Mouse (Mus musculus) T-helper 1 cell (primary cell): ENCODE measurements at regions not wholly inside any gene's neighbourhood (a gene's known extent, or its start where the extent isn't known, plus 50 kb on each side); places are given as distances from the start of the nearest gene placed in this dataset.

Experiments used
- in situ Hi-C: fragments of 300-600 bp; cut with MboI, MseI; formaldehyde crosslinking; loops from one replicate; pipeline ENCODE4 v1.15.1; 2025; ENCODE audit warnings: high pct_unique_total_duplicates

DNA sequence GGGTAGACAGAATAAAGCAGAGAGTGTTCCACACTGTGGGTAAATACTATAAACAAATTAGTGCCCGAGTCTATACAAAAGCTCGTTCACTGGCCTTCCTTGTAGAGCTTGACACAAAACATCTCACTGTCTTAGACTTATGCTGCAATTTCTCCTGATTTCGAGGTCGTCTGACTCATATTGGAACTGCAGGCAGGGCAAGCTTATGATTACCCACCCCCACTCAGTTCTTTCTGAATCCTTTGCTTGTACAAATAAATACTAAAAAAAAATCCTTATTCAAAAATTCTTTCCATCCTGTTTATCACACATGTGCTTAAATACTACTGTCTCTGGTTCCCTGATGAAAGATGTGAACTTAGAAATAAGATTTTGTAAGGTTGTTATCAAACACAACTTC is 470.0 kb upstream of the Adamts5 start:
- in situ Hi-C loops: no loop called here

- in situ Hi-C loops: no loop called here
Measured at GRCm38 (mm10) chr16:86368449-86368848, 466.8 kb upstream of the Adamts5 start.

DNA sequence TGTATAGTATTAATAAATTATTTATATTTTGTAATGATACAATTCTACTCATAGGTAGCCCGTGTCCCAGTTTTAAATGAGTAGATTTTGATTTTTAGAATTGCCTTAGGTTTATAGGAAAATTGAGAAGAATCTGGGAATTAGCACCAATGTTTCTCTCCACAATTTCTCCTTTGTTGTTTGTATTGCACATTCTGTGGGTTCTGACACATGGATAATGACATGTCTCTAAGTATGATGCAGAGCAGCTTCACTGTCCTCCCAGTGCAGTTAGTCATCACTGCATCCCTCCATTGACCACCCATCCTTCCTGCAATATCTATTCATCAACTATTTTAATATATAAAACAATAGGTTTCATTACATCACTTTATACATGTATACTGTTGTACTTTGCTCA is 464.6 kb upstream of the Adamts5 start:
- in situ Hi-C loops: no loop called here

GRCm38 (mm10) chr16:86361099-86361498 is 459.5 kb upstream of the Adamts5 start:
- in situ Hi-C loops: no loop called here

DNA sequence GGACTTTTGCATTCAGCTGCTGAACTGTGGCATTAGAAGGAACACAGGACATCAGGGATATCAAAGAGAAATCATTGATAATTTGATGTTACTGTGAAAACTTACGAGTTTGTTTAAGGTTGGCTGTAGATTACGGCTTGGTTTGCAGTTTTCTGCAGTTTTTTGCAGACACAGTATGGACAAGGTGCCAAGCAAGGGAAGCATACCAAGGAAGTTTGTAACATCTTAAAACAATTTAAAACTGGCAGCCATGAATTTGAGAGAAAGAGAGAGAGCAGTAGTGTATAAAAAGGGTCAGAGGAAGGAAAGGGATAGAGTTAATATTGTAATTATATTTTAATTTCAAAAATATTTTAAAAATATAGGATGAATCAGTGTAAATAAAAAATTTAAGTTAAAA is 453.4 kb upstream of the Adamts5 start:
- in situ Hi-C loops: no loop called here

DNA sequence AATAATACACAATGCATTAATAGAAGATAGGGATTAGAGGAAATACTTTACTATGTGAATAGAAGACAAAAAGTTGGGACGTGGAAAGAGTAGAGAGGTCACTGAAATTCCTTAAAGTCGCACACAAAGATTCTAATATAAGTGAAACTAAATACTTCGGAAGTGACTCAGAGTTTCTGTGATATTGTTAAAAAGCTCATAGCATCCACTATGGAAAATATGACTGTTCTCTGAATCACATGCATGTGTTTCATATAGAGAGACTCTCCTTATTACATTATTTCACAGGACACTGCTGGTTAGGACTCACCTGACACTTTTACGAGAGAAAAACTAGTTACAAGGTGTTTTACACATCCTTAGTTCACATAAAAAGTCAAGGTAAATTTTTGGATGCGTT is 446.1 kb upstream of the Adamts5 start:
- in situ Hi-C loops: no loop called here

- in situ Hi-C loops: no loop called here
Measured at GRCm38 (mm10) chr16:86346916-86347315, 445.3 kb upstream of the Adamts5 start.

GRCm38 (mm10) chr16:86340311-86340710 is 438.7 kb upstream of the Adamts5 start:
- in situ Hi-C loops: no loop called here

- in situ Hi-C loops: no loop called here
Measured at GRCm38 (mm10) chr16:86325406-86325805, 423.8 kb upstream of the Adamts5 start.

DNA sequence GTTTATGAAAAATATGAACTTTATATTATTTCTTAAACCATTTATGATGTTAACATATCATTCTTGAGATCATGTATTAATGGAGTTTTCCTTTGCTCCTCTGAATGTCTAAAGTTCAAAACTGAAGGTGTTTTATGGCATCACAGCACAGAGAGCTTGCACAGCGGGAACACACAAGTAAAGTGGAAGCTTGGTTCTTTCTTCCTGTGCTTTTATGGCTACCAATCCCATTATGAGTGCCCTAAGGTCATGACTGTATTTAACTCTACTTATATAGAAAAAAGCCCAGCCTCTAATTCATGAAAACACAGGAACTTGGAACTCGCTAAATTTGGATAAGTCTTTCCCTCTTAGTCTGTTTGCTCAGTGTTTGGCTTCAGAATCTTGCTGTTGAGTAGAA is 417.3 kb upstream of the Adamts5 start:
- in situ Hi-C loops: loop anchor here (10.0 kb wide), 1 partner anchor 1756 kb away; no protein-coding TSS in a partner anchor

GRCm38 (mm10) chr16:86309696-86310095 is 408.1 kb upstream of the Adamts5 start:
- in situ Hi-C loops: loop anchor here (10.0 kb wide), 1 partner anchor 1765 kb away; no protein-coding TSS in a partner anchor

DNA sequence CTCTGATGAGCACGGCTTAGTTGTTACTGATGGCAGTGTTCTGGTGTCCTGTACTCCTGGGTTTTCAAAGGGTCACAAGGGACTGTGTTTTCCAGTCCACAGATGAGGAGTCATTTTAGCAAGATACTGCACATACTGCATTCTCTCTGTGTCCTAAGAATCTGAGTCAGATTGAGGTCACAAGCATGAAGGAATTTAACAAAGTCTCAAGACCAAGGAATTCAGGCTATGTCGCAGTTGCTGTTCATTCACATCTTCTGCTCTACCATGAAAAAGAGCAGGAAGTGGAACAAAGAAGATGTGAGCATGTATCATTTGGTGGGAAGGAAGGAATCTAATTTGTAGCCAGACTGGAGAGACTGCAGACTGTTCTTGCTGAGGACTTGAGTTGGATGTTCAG is 402.2 kb upstream of the Adamts5 start:
- in situ Hi-C loops: no loop called here

DNA sequence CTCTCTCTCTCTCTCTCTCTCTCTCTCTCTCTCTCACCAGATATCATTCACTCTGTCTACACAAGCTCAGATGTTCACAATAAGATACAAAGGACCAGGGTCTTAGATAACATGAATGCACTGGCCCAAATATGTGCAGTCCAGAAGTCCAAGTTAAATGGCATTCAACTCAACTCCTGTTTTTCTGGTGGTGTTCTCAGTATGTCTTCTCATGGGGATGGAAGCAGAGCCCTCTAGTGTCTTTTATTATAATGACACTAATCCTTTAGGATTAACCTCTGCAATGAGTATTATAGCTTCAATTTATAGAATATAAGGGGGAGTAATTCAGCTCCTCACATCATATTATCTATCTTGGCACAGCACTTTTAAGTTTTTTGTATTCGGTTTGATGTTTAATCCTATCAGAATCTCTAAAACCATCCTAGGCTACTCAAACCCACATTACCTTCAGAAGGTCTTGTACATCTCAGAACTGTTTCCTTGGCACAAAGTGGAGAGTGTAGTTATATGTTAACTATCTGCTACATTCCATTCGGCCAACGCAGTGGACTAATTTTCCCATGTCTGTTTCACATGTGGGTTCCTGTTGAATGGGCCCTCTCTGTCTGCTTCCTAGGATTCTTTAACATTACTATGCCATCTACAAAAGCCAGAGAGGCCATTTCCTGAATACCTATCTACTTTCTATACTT is 401.0 kb upstream of the Adamts5 start:
- in situ Hi-C loops: no loop called here

DNA sequence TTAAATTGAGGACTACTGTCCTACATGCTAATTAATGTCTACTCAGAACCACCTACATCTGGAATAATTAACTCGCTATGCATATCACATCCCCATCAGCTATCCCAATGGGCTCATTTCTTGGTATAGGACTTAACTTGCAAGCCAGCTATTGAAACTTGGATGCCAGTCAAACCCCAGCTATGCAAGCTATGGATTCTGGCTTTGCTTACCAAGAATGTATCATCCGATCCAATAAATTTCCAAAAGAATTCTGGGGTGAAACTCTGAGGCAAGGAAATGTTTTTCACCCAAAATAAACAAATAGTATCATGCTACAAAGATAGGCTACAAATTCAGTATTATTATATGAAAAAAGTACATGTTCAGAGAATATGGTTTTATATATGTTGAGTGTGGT is 392.8 kb upstream of the Adamts5 start:
- in situ Hi-C loops: no loop called here

- in situ Hi-C loops: no loop called here
Measured at GRCm38 (mm10) chr16:86281326-86281725, 379.7 kb upstream of the Adamts5 start.

DNA sequence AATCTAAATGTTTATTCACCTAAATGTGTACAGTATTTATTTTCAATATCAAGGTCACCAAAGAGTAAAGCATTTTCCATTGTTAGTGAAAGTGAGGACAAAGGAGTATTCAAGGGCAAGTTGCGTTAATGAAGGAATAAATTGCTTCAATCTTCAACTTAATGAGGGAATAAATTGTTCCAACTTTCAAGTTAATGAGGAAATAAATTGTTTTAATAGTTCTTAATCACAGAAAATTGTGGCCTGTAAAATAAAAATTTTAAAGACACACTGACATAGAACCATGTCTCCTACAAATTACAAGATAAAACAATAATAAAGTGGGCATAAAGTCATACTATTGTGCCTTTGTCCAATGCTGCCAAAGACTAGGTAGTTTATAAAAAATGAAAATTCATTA is 375.4 kb upstream of the Adamts5 start:
- in situ Hi-C loops: no loop called here

DNA sequence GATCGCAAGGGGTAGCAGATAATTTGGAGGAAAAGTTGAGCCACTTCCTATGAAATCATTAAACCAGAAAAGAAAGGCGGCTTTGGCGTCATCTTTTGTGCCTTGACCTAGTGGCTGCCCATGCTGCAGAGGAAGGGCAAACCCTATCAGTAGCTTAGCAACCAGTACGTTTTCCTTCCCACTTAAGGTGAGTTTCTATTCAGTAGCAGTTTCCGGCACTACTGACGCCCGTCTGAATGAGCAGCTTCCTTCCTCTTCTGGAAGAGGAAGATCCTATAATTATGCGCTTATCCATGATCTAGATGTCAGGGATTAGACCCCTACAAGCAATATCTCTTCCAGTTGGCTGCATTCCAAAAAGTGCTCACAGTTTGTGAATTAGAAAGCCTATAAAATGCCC is 360.0 kb upstream of the Adamts5 start:
- in situ Hi-C loops: no loop called here

GRCm38 (mm10) chr16:86252630-86253029 is 351.0 kb upstream of the Adamts5 start:
- in situ Hi-C loops: no loop called here

DNA sequence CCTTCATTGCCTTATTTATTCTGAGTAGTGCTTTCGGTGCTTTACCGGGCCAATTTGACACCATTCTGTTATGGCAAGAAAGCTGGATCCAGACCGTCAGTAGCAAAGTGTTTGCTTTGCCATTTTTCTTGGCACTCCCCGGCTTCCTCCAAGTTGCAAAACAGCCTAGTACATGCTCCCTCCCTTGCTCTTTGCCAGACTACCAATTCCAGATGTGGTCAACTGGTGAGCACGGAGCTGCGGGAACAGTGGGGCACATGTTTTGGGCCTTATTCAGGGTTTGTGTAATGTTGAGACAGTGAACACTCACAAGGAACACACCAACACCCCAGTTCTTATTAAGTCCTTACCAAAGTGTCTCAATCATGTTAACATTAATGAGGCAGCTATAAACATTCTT is 348.4 kb upstream of the Adamts5 start:
- in situ Hi-C loops: no loop called here

GRCm38 (mm10) chr16:86244191-86244590 is 342.6 kb upstream of the Adamts5 start:
- in situ Hi-C loops: no loop called here

GRCm38 (mm10) chr16:86242766-86243510 is 341.3 kb upstream of the Adamts5 start:
- in situ Hi-C loops: no loop called here

DNA sequence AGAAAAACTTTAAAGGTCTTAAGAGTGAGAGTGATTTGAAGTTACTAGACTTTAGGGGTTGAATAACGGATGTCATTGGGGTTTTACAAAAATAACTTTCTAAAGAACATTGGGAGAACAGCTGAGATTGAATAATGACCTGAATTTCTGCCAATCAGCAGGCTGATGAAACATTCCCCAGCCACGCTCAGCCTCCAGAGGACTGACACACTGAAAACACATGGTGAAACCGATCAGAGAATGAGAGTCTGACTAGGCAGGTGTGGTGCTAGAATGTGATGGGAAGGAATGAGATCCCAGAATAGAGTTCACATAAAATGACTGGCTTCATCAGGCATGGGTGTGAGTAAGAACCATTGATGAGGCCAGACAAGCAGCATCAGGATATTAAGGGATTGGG is 321.4 kb upstream of the Adamts5 start:
- in situ Hi-C loops: no loop called here

GRCm38 (mm10) chr16:86210547-86210946 is 308.9 kb upstream of the Adamts5 start:
- in situ Hi-C loops: no loop called here
